Mouse (Mus musculus): Measurements from ENCODE around the gene Ksr2. TPM values are rescaled to one million over a fixed set of nuclear protein-coding genes. Genes with fewer than 3 reads are reported as not detected.

Ksr2 gene
- total and polyA plus RNA-seq, 3 experiments: 0.05 TPM; not detected in 2

GRCm38 (mm10) chr5:117628351-117628750 lies 214.6 kb downstream of the Ksr2 start:
- no peaks in the 10 kb centered on the region for H3K36me3 ChIP-seq (replicated peaks)
- no peak for DNase-seq (ENCODE audit: low spot score)
- TF ChIP-seq GATA1 (IDR thresholded peaks at IDR 0.05; ENCODE audit: borderline replicate concordance, low read length) (no peak), POLR2AphosphoS5 (IDR thresholded peaks at IDR 0.05; ENCODE audit: insufficient replicate concordance, low read depth, low read length) (no peak), CTCF (IDR thresholded peaks at IDR 0.05; ENCODE audit: low read depth, low read length) (no peak), GATA2 (IDR thresholded peaks at IDR 0.05; ENCODE audit: borderline replicate concordance, low read depth, low read length) (no peak), TAL1 (conservative IDR thresholded peaks at IDR 0.05; ENCODE audit: low read depth, low read length) (no peak)
- no peaks in the 10 kb centered on the region for H3K4me1 ChIP-seq (ENCODE audit: insufficient read depth, low read depth, low read length)
- H3K4me3 ChIP-seq (ENCODE audit: low read depth, low read length): no peak overlapping the region
- no peaks in the 10 kb centered on the region for H3K27me3 ChIP-seq (ENCODE audit: insufficient read depth, low read length)
- peaks cover 71% of the 10 kb centered on the region for H3K9me3 ChIP-seq (replicated peaks)
- no peak for ATAC-seq (ENCODE audit: extremely low read depth, insufficient number of reproducible peaks, low FRiP score, poor library complexity, severe bottlenecking)

GRCm38 (mm10) chr5:117629570-117629969 lies 215.8 kb downstream of the Ksr2 start:
- no peaks in the 10 kb centered on the region for H3K36me3 ChIP-seq (replicated peaks)
- no peaks in the 10 kb centered on the region for H3K4me1 ChIP-seq (ENCODE audit: insufficient read depth, low read depth, low read length)
- no peak overlapping the region for H3K4me3 ChIP-seq (ENCODE audit: low read depth, low read length)
- H3K27me3 ChIP-seq (ENCODE audit: insufficient read depth, low read length): no peaks in the 10 kb centered on the region
- no peak for DNase-seq (ENCODE audit: low spot score)
- ATAC-seq (ENCODE audit: extremely low read depth, insufficient number of reproducible peaks, low FRiP score, poor library complexity, severe bottlenecking): no peak
- peaks cover 70% of the 10 kb centered on the region for H3K9me3 ChIP-seq (replicated peaks)
- TF ChIP-seq TAL1 (conservative IDR thresholded peaks at IDR 0.05; ENCODE audit: low read depth, low read length): no peak
- TF ChIP-seq GATA1 (IDR thresholded peaks at IDR 0.05; ENCODE audit: borderline replicate concordance, low read length): no peak
- no peak for TF ChIP-seq POLR2AphosphoS5 (IDR thresholded peaks at IDR 0.05; ENCODE audit: insufficient replicate concordance, low read depth, low read length)
- TF ChIP-seq CTCF (IDR thresholded peaks at IDR 0.05; ENCODE audit: low read depth, low read length): no peak
- TF ChIP-seq GATA2 (IDR thresholded peaks at IDR 0.05; ENCODE audit: borderline replicate concordance, low read depth, low read length): no peak

GRCm38 (mm10) chr5:117635211-117635610 lies 221.4 kb downstream of the Ksr2 start:
- no peaks in the 10 kb centered on the region for H3K36me3 ChIP-seq (replicated peaks)
- H3K9me3 ChIP-seq (replicated peaks): peaks cover 61% of the 10 kb centered on the region
- H3K27me3 ChIP-seq (ENCODE audit: insufficient read depth, low read length): no peaks in the 10 kb centered on the region
- no peak for DNase-seq (ENCODE audit: low spot score)
- TF ChIP-seq POLR2AphosphoS5 (IDR thresholded peaks at IDR 0.05; ENCODE audit: insufficient replicate concordance, low read depth, low read length) (no peak), GATA2 (IDR thresholded peaks at IDR 0.05; ENCODE audit: borderline replicate concordance, low read depth, low read length) (no peak), GATA1 (IDR thresholded peaks at IDR 0.05; ENCODE audit: borderline replicate concordance, low read length) (no peak)
- no peaks in the 10 kb centered on the region for H3K4me1 ChIP-seq (ENCODE audit: insufficient read depth, low read depth, low read length)
- no peak for ATAC-seq (ENCODE audit: extremely low read depth, insufficient number of reproducible peaks, low FRiP score, poor library complexity, severe bottlenecking)
- no peak overlapping the region for H3K4me3 ChIP-seq (ENCODE audit: low read depth, low read length)

- H3K9me3 ChIP-seq (replicated peaks): peaks cover 67% of the 10 kb centered on the region
- no peaks in the 10 kb centered on the region for H3K36me3 ChIP-seq (replicated peaks)
- ATAC-seq (ENCODE audit: extremely low read depth, insufficient number of reproducible peaks, low FRiP score, poor library complexity, severe bottlenecking) (no peak), DNase-seq (ENCODE audit: low spot score) (no peak)
- TF ChIP-seq POLR2AphosphoS5 (IDR thresholded peaks at IDR 0.05; ENCODE audit: insufficient replicate concordance, low read depth, low read length): no peak
- no peak for TF ChIP-seq GATA2 (IDR thresholded peaks at IDR 0.05; ENCODE audit: borderline replicate concordance, low read depth, low read length)
- TF ChIP-seq GATA1 (IDR thresholded peaks at IDR 0.05; ENCODE audit: borderline replicate concordance, low read length): no peak
- TF ChIP-seq TAL1 (conservative IDR thresholded peaks at IDR 0.05; ENCODE audit: low read depth, low read length): no peak
- TF ChIP-seq CTCF (IDR thresholded peaks at IDR 0.05; ENCODE audit: low read depth, low read length): no peak
- no peak overlapping the region for H3K4me3 ChIP-seq (ENCODE audit: low read depth, low read length)
- H3K4me1 ChIP-seq (ENCODE audit: insufficient read depth, low read depth, low read length): no peaks in the 10 kb centered on the region
- no peaks in the 10 kb centered on the region for H3K27me3 ChIP-seq (ENCODE audit: insufficient read depth, low read length)
Observed at GRCm38 (mm10) chr5:117635838-117636237, 222.0 kb downstream of the Ksr2 start.

- DNase-seq (ENCODE audit: low spot score): no peak
- Histone ChIP-seq H3K4me3 (ENCODE audit: low read depth, low read length) (no peak overlapping the region), H3K4me1 (ENCODE audit: insufficient read depth, low read depth, low read length) (no peaks in the 10 kb centered on the region), H3K27me3 (ENCODE audit: insufficient read depth, low read length) (no peaks in the 10 kb centered on the region), H3K9me3 (replicated peaks) (peaks cover 80% of the 10 kb centered on the region), H3K36me3 (replicated peaks) (no peaks in the 10 kb centered on the region)
- TF ChIP-seq TAL1 (conservative IDR thresholded peaks at IDR 0.05; ENCODE audit: low read depth, low read length) (no peak), GATA2 (IDR thresholded peaks at IDR 0.05; ENCODE audit: borderline replicate concordance, low read depth, low read length) (no peak), GATA1 (IDR thresholded peaks at IDR 0.05; ENCODE audit: borderline replicate concordance, low read length) (no peak), CTCF (IDR thresholded peaks at IDR 0.05; ENCODE audit: low read depth, low read length) (no peak), POLR2AphosphoS5 (IDR thresholded peaks at IDR 0.05; ENCODE audit: insufficient replicate concordance, low read depth, low read length) (no peak)
- ATAC-seq (ENCODE audit: extremely low read depth, insufficient number of reproducible peaks, low FRiP score, poor library complexity, severe bottlenecking): no peak
Observed at GRCm38 (mm10) chr5:117641585-117641984, 227.8 kb downstream of the Ksr2 start.

GRCm38 (mm10) chr5:117651238-117651886 lies 237.6 kb downstream of the Ksr2 start:
- H3K4me1 ChIP-seq (ENCODE audit: insufficient read depth, low read depth, low read length): no peaks in the 10 kb centered on the region
- no peaks in the 10 kb centered on the region for H3K27me3 ChIP-seq (ENCODE audit: insufficient read depth, low read length)
- TF ChIP-seq CTCF (IDR thresholded peaks at IDR 0.05; ENCODE audit: low read depth, low read length) (no peak), POLR2AphosphoS5 (IDR thresholded peaks at IDR 0.05; ENCODE audit: insufficient replicate concordance, low read depth, low read length) (no peak), GATA1 (IDR thresholded peaks at IDR 0.05; ENCODE audit: borderline replicate concordance, low read length) (no peak), GATA2 (IDR thresholded peaks at IDR 0.05; ENCODE audit: borderline replicate concordance, low read depth, low read length) (no peak), TAL1 (conservative IDR thresholded peaks at IDR 0.05; ENCODE audit: low read depth, low read length) (no peak)
- DNase-seq (ENCODE audit: low spot score) (no peak), ATAC-seq (ENCODE audit: extremely low read depth, insufficient number of reproducible peaks, low FRiP score, poor library complexity, severe bottlenecking) (no peak)
- no peak overlapping the region for H3K4me3 ChIP-seq (ENCODE audit: low read depth, low read length)
- no peaks in the 10 kb centered on the region for H3K36me3 ChIP-seq (replicated peaks)
- H3K9me3 ChIP-seq (replicated peaks): peaks cover 88% of the 10 kb centered on the region

Measured in G1E (cell line).